Mouse (Mus musculus) limb, embryonic 15.5 days (tissue): ENCODE measurements around the gene Foxk1. TPM values are rescaled to one million over a fixed set of nuclear protein-coding genes. Genes with fewer than 3 reads are reported as not detected.

Experiments used
- ATAC-seq: fragments of 200-750 bp; cut with Nextera tagmentation; 2 replicates; pipeline ENCODE4 v1.8.0; 2017; ENCODE audit warnings: low read depth, moderate TSS enrichment; ENCODE audit not compliant: insufficient number of reproducible peaks, low FRiP score, low TSS enrichment
- H3K27ac ChIP-seq: fragments of 300-500 bp; sonication (generic); 2 replicates; pipeline ENCODE4 v1.5.1; 2015; ENCODE audit warnings: moderate library complexity, mild to moderate bottlenecking, inconsistent platforms
- H3K27me3 ChIP-seq: fragments of 300-500 bp; sonication (generic); 2 replicates; pipeline ENCODE4 v1.6.1; 2015; ENCODE audit warnings: inconsistent platforms
- H3K36me3 ChIP-seq: fragments of 300-500 bp; sonication (generic); 2 replicates; pipeline ENCODE4 v1.6.1; 2015; ENCODE audit warnings: inconsistent platforms
- H3K4me1 ChIP-seq: fragments of 300-500 bp; sonication (generic); 2 replicates; pipeline ENCODE4 v1.6.1; 2015; ENCODE audit warnings: inconsistent platforms
- H3K4me2 ChIP-seq: fragments of 300-500 bp; sonication (generic); 2 replicates; pipeline ENCODE4 v1.6.1; 2015; ENCODE audit warnings: mild to moderate bottlenecking, inconsistent platforms
- H3K4me3 ChIP-seq: fragments of 300-500 bp; sonication (generic); 2 replicates; pipeline ENCODE4 v1.5.1; 2015; ENCODE audit warnings: mild to moderate bottlenecking, inconsistent platforms
- H3K9ac ChIP-seq: fragments of 300-500 bp; sonication (generic); 2 replicates; pipeline ENCODE4 v1.6.1; 2015; ENCODE audit warnings: inconsistent platforms
- H3K9me3 ChIP-seq: fragments of 300-500 bp; sonication (generic); 2 replicates; pipeline ENCODE4 v1.6.1; 2016; ENCODE audit warnings: inconsistent platforms
- WGBS: fragments of 180-500 bp; shearing (Covaris S2); methylation state at CpG from one replicate; pipeline ENCODE4 v1.1.7; 2015; 5-methylcytosine and 5-hydroxymethylcytosine counted together
- polyA plus RNA-seq: library from polyadenylated mRNA; unstranded; fragments of >200 nt; fragmentation: Nextera tagmentation; extraction: Ambion mirVana; gene quantifications from 2 replicates; pipeline ENCODE4 v1.2.1, GENCODE M21; 2015

Foxk1 gene
- polyA plus RNA-seq, 1 experiment from 2014 or later: 5.3 TPM

DNA sequence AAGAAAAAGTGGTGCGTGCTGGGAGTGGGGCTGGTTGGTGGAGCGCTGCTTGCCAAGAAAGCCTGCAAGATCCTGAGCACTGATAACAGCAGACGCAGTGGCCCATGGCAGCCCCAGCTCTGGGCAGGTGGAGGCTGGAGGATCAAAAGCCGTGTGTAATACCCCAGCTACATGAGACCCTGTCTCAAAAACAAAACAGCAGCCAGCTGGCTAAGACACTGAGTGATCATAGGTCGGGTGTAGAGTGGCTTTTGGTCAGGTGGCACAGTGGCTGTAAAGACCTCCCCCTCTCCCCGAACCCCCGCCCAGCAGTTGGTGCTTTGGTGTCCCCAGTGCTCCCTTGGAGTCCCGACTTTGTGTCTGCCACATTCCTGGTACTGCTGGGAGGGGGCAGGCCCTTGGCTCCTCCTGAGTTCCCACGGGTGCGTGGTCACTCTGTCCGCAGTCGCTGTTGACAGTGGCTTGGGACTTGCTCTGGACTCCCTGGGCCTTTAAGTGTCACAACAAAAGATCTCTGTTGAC is 38.7 kb downstream of the Foxk1 start:
- Histone ChIP-seq H3K9me3 (no peaks in the 10 kb centered on the region), H3K4me3 (peak overlapping the region; percentile 36), H3K27ac (peak overlapping the region; percentile 96), H3K36me3 (peaks cover 29% of the 10 kb centered on the region), H3K4me2 (peak overlapping the region; percentile 72), H3K27me3 (no peaks in the 10 kb centered on the region), H3K9ac (no peak overlapping the region), H3K4me1 (peaks cover 70% of the 10 kb centered on the region)
- peak; percentile 21; the same call in 1 of the 2 replicates for ATAC-seq
- WGBS: 3% methylated on average over 12 of the region's 12 CpGs

DNA sequence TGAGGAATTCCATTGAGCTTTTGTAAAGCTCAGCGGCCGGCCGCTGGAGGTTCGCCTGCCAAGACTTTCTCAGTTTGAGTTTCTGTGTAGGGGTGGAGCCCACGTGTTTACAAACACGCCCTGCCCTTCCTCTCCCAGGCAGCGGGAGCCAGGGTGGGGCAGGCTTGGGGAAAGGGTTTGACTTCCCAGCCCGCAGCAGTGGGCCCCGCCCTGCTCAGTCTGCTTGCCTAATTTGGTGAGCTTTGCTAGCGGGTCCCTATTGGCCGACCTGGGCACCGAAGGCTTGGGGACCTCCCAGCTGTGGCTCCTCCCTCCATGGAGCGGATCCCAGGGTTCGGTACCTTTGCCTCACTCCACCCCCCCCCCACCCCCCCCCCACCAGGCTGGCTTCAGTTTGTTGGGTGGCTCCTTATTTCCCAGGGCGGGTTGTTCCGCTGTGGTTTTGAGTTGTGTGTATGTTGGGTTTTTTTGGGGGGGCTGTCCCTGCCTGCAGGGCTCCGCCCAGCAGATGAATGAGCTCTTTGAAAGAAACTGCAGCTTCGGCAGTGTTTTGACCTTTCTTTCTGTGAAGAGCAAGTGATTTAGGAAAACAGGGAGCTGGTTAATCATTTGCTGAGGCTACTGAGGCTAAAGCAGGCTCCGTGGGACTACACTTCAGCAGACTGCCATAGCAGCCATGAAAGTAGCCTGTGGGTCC is 39.3 kb downstream of the Foxk1 start:
- H3K27ac ChIP-seq: peak overlapping the region; percentile 96
- H3K36me3 ChIP-seq: peaks cover 23% of the 10 kb centered on the region
- peaks cover 77% of the 10 kb centered on the region for H3K4me1 ChIP-seq
- peak overlapping the region; percentile 31; the same call in 1 of the 2 replicates for H3K9ac ChIP-seq
- H3K4me2 ChIP-seq: peak overlapping the region; percentile 72
- ATAC-seq: peak; percentile 94
- no peaks in the 10 kb centered on the region for H3K9me3 ChIP-seq
- H3K4me3 ChIP-seq: peak overlapping the region; percentile 36
- H3K27me3 ChIP-seq: no peaks in the 10 kb centered on the region
- 1% methylated on average over 19 of the region's 19 CpGs for WGBS

DNA sequence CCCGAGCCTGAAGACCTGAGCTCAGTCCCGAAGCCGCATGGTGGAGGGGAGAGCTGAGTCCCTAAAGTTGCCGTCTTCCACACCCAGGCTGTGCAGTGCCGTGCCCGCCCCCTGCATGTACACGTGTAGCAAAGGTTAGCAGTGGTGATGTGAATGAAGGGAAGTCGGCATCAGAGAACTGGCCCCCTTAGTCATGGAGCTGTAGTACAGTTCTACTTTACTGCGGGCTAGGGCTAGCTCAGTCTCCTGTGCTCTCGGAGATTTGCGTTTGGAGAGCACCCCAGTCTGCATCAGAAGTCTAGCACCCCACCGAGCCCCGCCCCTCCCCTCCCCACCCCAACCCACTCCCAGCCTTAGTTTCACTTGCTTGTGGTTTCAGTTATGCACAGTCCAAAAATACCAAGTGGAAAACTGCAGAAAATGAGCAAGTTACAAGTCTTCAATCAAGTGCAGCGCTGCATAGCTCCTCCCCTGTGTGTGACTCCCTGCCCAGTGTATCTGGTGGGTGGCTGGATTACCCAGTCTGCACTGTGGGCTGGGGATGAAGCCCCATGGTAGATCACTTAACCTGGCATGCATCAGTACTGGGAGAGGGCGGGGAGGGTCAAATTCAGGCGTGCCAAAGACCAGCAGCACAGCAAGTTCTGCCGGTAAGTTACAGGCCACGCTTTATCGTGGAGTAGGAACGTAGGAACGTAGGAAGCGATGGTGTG is 40.2 kb downstream of the Foxk1 start:
- no peak for ATAC-seq
- H3K4me1 ChIP-seq: peaks cover 83% of the 10 kb centered on the region
- no peak overlapping the region for H3K9ac ChIP-seq
- peak overlapping the region; percentile 72 for H3K4me2 ChIP-seq
- peak overlapping the region; percentile 96 for H3K27ac ChIP-seq
- no peaks in the 10 kb centered on the region for H3K9me3 ChIP-seq
- H3K36me3 ChIP-seq: peaks cover 14% of the 10 kb centered on the region; the same call in 1 of the 2 replicates
- peak overlapping the region; percentile 36 for H3K4me3 ChIP-seq
- WGBS: 57% methylated on average over 22 of the region's 22 CpGs
- no peaks in the 10 kb centered on the region for H3K27me3 ChIP-seq

DNA sequence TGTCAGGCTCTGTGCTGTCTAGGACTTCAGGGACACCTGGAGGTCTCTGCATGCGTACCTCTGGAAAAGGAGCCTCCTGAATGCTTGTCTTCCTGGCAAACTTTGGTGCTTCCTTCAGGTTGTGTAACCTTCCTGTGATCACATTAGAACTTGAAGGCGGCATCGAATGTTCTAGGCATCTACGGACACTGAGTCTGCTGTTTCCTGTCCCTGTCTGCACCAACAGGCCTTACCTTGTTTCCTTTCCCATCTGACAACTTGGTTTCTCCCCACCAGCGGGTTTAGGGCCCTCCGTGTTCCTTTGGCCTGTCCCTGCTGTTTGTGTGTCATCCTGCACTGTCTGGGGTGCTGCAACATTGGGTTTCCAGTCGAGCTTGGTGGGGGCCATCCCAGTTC is 40.7 kb downstream of the Foxk1 start:
- Histone ChIP-seq H3K4me2 (peak overlapping the region; percentile 17; the same call in 1 of the 2 replicates), H3K9ac (no peak overlapping the region), H3K4me3 (no peak overlapping the region), H3K27me3 (no peaks in the 10 kb centered on the region), H3K27ac (peak overlapping the region; percentile 96), H3K9me3 (no peaks in the 10 kb centered on the region), H3K36me3 (peaks cover 11% of the 10 kb centered on the region; the same call in 1 of the 2 replicates), H3K4me1 (peaks cover 81% of the 10 kb centered on the region)
- 87% methylated on average over 7 of the region's 7 CpGs for WGBS
- no peak for ATAC-seq

DNA sequence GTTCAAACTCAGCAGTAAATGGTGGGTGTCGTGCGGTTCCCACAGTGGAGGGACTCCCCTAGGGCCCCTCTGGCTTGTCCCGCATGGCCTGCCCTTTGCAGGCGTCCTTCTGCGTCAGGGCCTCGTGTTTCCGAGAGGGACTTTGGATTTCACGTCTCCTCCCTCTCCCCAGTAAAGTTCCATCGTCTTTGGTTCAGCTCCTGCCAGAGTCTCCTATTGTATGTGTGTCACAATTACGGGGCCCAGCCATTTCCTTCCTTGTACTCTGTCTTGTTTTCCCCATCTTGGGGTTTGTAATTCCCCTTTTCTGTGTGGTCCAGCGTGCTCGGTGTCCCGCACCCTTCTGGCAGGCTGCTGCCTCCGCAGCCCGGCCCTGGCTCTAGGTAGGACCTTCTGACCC is 42.2 kb downstream of the Foxk1 start:
- Histone ChIP-seq H3K27ac (peak overlapping the region; percentile 24; the same call in 1 of the 2 replicates), H3K4me3 (no peak overlapping the region), H3K36me3 (peaks cover 1% of the 10 kb centered on the region; the same call in 1 of the 2 replicates), H3K4me2 (no peak overlapping the region), H3K27me3 (no peaks in the 10 kb centered on the region), H3K4me1 (peaks cover 86% of the 10 kb centered on the region), H3K9me3 (no peaks in the 10 kb centered on the region), H3K9ac (no peak overlapping the region)
- no peak for ATAC-seq
- WGBS: 78% methylated on average over 15 of the region's 15 CpGs

DNA sequence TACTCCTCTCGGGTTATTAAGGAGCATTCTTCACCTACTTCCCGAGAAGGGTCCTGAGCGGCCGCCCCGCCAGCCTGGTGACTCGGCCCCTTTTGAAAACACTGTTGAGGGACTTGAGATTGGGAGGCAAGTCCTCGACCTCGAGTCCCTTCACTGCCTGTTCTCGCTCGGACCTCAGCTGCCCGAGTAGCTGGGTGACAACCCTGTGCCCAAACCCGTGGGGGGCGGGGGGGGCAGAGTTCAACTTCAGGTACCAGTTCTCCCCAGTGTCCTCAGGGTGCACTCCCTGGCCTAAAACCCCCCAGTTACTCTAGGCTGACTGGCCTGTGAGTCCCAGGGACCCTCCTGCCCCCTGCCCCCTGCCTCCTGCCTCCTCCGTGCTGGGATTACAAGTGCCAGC is 42.7 kb downstream of the Foxk1 start:
- Histone ChIP-seq H3K27ac (0 out of 2 replicates have a peak overlapping the region, but pooled peaks have one; percentile 24), H3K27me3 (no peaks in the 10 kb centered on the region), H3K36me3 (peaks cover 5% of the 10 kb centered on the region), H3K9ac (no peak overlapping the region), H3K4me1 (peaks cover 81% of the 10 kb centered on the region), H3K4me2 (no peak overlapping the region), H3K4me3 (no peak overlapping the region), H3K9me3 (no peaks in the 10 kb centered on the region)
- 76% methylated on average over 14 of the region's 14 CpGs for WGBS
- no peak for ATAC-seq

DNA sequence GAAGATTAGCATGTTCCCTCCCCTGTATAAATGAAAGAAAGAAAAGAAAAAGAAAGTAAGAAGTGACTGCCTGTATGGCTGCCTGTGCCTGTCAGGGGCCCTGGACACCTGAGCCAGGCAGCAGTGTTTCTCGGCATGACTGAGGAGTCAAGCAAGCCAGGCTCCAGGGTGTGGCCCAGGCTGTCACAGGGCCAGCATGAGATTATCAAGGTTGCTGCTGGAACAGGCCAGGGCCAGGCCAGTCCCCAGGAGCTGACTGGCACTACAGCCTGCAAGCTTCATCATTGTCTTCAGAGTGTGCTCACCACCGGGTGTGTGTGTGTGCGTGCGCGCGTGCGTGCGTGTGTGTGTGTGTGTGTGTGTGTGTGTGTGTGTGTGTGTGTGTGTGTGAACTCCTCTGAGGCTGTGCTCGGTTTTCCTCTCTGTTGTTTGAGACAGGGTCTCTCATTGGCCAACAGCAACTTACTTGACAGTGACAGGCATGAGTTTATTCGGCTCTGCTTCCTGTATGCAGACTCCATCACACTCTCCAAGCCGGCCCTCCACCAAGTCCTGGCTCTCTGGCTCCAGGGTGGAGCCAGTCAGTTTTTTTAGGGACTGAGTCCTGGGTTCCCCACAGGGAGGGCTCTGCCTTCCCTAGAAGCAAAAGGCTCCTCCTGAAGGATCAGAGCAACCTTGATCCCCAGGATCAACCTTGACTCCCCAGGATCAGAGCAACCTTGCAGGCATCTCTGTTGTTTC is 43.7 kb downstream of the Foxk1 start:
- no peak for ATAC-seq
- Histone ChIP-seq H3K4me2 (no peak overlapping the region), H3K27ac (peak overlapping the region; percentile 50), H3K4me1 (peaks cover 71% of the 10 kb centered on the region), H3K9ac (no peak overlapping the region), H3K36me3 (peaks cover 9% of the 10 kb centered on the region), H3K4me3 (no peak overlapping the region), H3K9me3 (no peaks in the 10 kb centered on the region), H3K27me3 (no peaks in the 10 kb centered on the region)
- 67% methylated on average over 11 of the region's 11 CpGs for WGBS

DNA sequence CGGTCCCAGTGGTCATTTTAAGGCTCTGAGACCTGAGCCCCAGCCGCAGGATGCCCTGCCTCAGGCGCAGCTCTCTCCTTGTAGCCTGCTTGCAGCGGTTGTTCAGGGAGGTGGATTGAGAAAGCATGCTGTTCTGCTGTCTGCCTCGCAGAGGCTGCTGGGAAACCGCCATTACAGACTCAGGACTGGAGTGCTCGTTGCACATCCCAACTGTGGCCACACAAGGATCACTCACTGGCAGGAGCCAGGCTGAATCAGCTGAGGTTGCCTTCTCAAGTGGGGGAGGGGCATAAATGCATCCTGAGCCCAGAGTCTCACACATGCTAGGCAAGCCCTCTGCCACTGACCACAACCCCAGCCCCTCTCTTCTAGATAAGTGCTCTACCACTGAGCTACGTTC is 44.4 kb downstream of the Foxk1 start:
- Histone ChIP-seq H3K4me1 (peaks cover 67% of the 10 kb centered on the region), H3K27ac (peak overlapping the region; percentile 50)

DNA sequence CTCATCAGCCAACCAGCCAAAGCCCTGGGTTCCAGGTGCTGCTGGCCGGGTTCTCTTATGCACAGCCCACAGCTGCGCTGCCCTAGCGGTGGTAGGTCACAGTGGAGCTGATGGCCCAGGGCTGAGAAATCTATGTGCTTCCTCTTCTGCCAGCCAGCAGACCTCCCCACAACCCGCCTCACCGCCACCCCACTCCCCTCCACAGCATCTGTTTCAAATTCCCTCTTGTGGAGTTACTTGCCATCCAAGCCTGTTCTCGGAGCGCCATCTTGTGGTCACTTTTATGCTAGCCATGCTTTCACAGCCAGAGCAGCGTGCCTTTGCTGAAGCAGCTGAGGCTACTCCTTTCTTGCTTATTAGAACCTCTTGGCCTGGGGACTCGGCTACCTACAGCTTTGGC is 46.8 kb downstream of the Foxk1 start:
- Histone ChIP-seq H3K9ac (no peak overlapping the region), H3K27me3 (no peaks in the 10 kb centered on the region), H3K9me3 (no peaks in the 10 kb centered on the region), H3K4me3 (no peak overlapping the region), H3K4me2 (0 out of 2 replicates have a peak overlapping the region, but pooled peaks have one; percentile 8), H3K27ac (peak overlapping the region; percentile 63), H3K36me3 (peaks cover 33% of the 10 kb centered on the region), H3K4me1 (peaks cover 48% of the 10 kb centered on the region)
- under 1% methylated on average over 9 of the region's 9 CpGs for WGBS
- ATAC-seq: peak; percentile 62

More for the DNA sequence above, 44.4 kb downstream of the Foxk1 start:
- WGBS: 51% methylated on average over 8 of the region's 8 CpGs
- Histone ChIP-seq H3K9me3 (no peaks in the 10 kb centered on the region), H3K27me3 (no peaks in the 10 kb centered on the region), H3K36me3 (peaks cover 17% of the 10 kb centered on the region), H3K9ac (no peak overlapping the region), H3K4me2 (no peak overlapping the region), H3K4me3 (no peak overlapping the region)
- no peak for ATAC-seq

DNA sequence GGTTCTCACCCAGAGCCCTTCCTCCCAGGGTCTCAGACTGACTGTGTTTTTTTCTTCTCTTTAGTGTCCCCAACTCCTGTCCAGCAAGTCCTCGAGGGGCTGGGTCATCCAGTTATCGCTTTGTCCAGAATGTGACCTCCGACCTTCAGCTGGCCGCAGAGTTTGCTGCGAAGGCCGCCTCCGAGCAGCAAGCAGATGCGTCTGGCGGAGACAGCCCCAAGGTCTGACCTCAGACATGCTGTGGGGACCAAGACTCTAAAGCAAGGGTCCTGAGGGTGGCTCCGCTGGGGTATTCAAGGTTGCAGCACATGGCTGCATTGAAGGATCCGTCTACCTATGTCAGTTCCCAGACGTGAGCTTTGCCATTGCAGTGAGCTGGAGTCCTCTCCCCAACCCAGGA is 47.3 kb downstream of the Foxk1 start:
- Histone ChIP-seq H3K4me1 (peaks cover 43% of the 10 kb centered on the region), H3K36me3 (peaks cover 38% of the 10 kb centered on the region), H3K4me3 (no peak overlapping the region), H3K4me2 (no peak overlapping the region), H3K9me3 (no peaks in the 10 kb centered on the region), H3K27ac (no peak overlapping the region), H3K27me3 (no peaks in the 10 kb centered on the region), H3K9ac (no peak overlapping the region)
- ATAC-seq: no peak
- 65% methylated on average over 12 of the region's 12 CpGs for WGBS

DNA sequence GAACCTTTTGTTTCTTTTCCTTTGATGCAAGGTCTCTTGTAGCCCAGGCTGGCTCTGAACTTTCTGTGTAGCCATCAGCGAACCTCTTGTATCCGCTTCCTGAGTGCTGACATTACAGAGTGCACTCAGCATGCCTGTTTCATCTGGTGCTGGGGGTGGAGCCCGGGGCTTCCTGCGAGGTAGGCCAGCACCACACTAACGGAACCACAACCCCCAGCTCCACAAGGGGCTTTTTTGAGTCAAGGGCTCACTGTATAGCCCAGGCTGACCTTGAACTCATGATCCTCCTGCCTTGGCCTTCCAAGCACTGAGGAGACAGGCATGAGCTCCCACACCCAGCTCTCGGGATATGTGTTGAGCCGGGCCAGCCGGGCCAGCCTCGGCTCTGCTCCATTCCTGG is 49.5 kb downstream of the Foxk1 start:
- peaks cover 21% of the 10 kb centered on the region for H3K4me1 ChIP-seq
- H3K27ac ChIP-seq: no peak overlapping the region
- H3K4me3 ChIP-seq: no peak overlapping the region
- no peak for ATAC-seq
- no peak overlapping the region for H3K9ac ChIP-seq
- H3K4me2 ChIP-seq: no peak overlapping the region
- peaks cover 56% of the 10 kb centered on the region for H3K36me3 ChIP-seq
- WGBS: 92% methylated on average over 9 of the region's 9 CpGs
- no peaks in the 10 kb centered on the region for H3K27me3 ChIP-seq
- no peaks in the 10 kb centered on the region for H3K9me3 ChIP-seq
